Mouse (Mus musculus) kidney, embryonic 15.5 days (tissue): Measurements from ENCODE around the gene Zmiz1. TPM values are rescaled to one million over a fixed set of nuclear protein-coding genes. Genes with fewer than 3 reads are reported as not detected.

ENCODE experiments used
- ATAC-seq: fragments of 200-750 bp; cut with Nextera tagmentation; replicated peaks from 2 replicates; pipeline ENCODE4 v1.8.0; 2017; ENCODE audit warnings: moderate TSS enrichment; ENCODE audit not compliant: low FRiP score
- H3K27ac ChIP-seq: fragments of 300-500 bp; sonication (generic); 2 replicates; pipeline ENCODE4 v1.5.1; 2015; ENCODE audit warnings: mild to moderate bottlenecking, inconsistent platforms
- H3K27me3 ChIP-seq: fragments of 300-500 bp; sonication (generic); 2 replicates; pipeline ENCODE4 v1.6.1; 2015; ENCODE audit warnings: inconsistent platforms
- H3K36me3 ChIP-seq: fragments of 300-500 bp; sonication (generic); 2 replicates; pipeline ENCODE4 v1.6.1; 2015; ENCODE audit warnings: inconsistent platforms
- H3K4me1 ChIP-seq: fragments of 300-500 bp; sonication (generic); 2 replicates; pipeline ENCODE4 v1.6.1; 2015; ENCODE audit warnings: inconsistent platforms
- H3K4me2 ChIP-seq: fragments of 300-500 bp; sonication (generic); 2 replicates; pipeline ENCODE4 v1.6.1; 2015; ENCODE audit warnings: moderate library complexity, mild to moderate bottlenecking, inconsistent platforms
- H3K4me3 ChIP-seq: fragments of 300-500 bp; sonication (generic); replicated peaks from 2 replicates; pipeline ENCODE4 v1.5.1; 2015; ENCODE audit warnings: mild to moderate bottlenecking, inconsistent platforms
- H3K9ac ChIP-seq: fragments of 300-500 bp; sonication (generic); 2 replicates; pipeline ENCODE4 v1.6.1; 2015; ENCODE audit warnings: mild to moderate bottlenecking, inconsistent platforms
- H3K9me3 ChIP-seq: fragments of 300-500 bp; sonication (generic); replicated peaks from 2 replicates; pipeline ENCODE4 v1.6.1; 2016; ENCODE audit warnings: inconsistent platforms
- WGBS: fragments of 180-500 bp; shearing (Covaris S2); methylation state at CpG from one replicate; pipeline ENCODE4 v1.1.7; 2015; ENCODE audit warnings: mixed read lengths; 5-methylcytosine and 5-hydroxymethylcytosine counted together
- polyA plus RNA-seq: library from polyadenylated mRNA; unstranded; fragments of >200 nt; fragmentation: Nextera tagmentation; extraction: Ambion mirVana; gene quantifications from 2 replicates; pipeline ENCODE4 v1.2.1, GENCODE M21; 2015

Zmiz1 gene
- polyA plus RNA-seq = 41.8 and 47.3 TPM in 2 replicates

- H3K9me3 ChIP-seq = no peaks in the 10 kb centered on the region
- peak within 1 kb of the TSS; percentile 99 for H3K4me3 ChIP-seq
- under 1% methylated on average over 42 of the region's 42 CpGs for WGBS
- peak within 1 kb of the TSS; percentile 99 for H3K9ac ChIP-seq
- peak within 1 kb of the TSS; percentile 100 for H3K27ac ChIP-seq
- H3K36me3 ChIP-seq = no peaks in the 10 kb centered on the region
- H3K27me3 ChIP-seq = no peaks in the 10 kb centered on the region
- ATAC-seq = peak; percentile 35
- H3K4me1 ChIP-seq = peaks cover 73% of the 10 kb centered on the region
- peak within 1 kb of the TSS; percentile 89 for H3K4me2 ChIP-seq
These were observed at the start of gene Zmiz1 for GRCm38 (mm10) chr14:25459016-25459393. Gene Zmiz1, plus strand, starts transcription at chr14:25459185.

GRCm38 (mm10) chr14:25411848-25412527 lies 47.0 kb upstream of the Zmiz1 start:
- Histone ChIP-seq H3K27me3 (no peaks in the 10 kb centered on the region), H3K27ac (no peak overlapping the region), H3K4me2 (no peak overlapping the region), H3K4me1 (peaks cover 22% of the 10 kb centered on the region), H3K9me3 (no peaks in the 10 kb centered on the region), H3K4me3 (no peak overlapping the region), H3K36me3 (no peaks in the 10 kb centered on the region), H3K9ac (no peak overlapping the region)
- WGBS = 79% methylated on average over 9 of the region's 9 CpGs
- no peak for ATAC-seq

GRCm38 (mm10) chr14:25412811-25413210 lies 46.2 kb upstream of the Zmiz1 start:
- H3K4me2 ChIP-seq = no peak overlapping the region
- no peak overlapping the region for H3K4me3 ChIP-seq
- H3K4me1 ChIP-seq = peaks cover 17% of the 10 kb centered on the region
- H3K9me3 ChIP-seq = no peaks in the 10 kb centered on the region
- no peaks in the 10 kb centered on the region for H3K36me3 ChIP-seq
- no peaks in the 10 kb centered on the region for H3K27me3 ChIP-seq
- H3K9ac ChIP-seq = no peak overlapping the region
- 96% methylated on average over 10 of the region's 10 CpGs for WGBS
- H3K27ac ChIP-seq = no peak overlapping the region
- ATAC-seq = no peak

- Histone ChIP-seq H3K4me3 (no peak overlapping the region), H3K27ac (no peak overlapping the region), H3K4me2 (no peak overlapping the region), H3K27me3 (no peaks in the 10 kb centered on the region), H3K4me1 (peaks cover 17% of the 10 kb centered on the region), H3K36me3 (no peaks in the 10 kb centered on the region), H3K9me3 (no peaks in the 10 kb centered on the region), H3K9ac (no peak overlapping the region)
- 70% methylated on average over 3 of the region's 3 CpGs for WGBS
- no peak for ATAC-seq
These were observed 45.5 kb upstream of the Zmiz1 start for GRCm38 (mm10) chr14:25413510-25413909.

- H3K9me3 ChIP-seq = no peaks in the 10 kb centered on the region
- WGBS = 71% methylated on average over 4 of the region's 4 CpGs
- no peaks in the 10 kb centered on the region for H3K27me3 ChIP-seq
- no peak overlapping the region for H3K27ac ChIP-seq
- H3K4me1 ChIP-seq = peaks cover 17% of the 10 kb centered on the region
- H3K9ac ChIP-seq = no peak overlapping the region
- H3K36me3 ChIP-seq = no peaks in the 10 kb centered on the region
- H3K4me3 ChIP-seq = no peak overlapping the region
- no peak overlapping the region for H3K4me2 ChIP-seq
- no peak for ATAC-seq
These were observed 44.9 kb upstream of the Zmiz1 start for GRCm38 (mm10) chr14:25414115-25414514.

- Histone ChIP-seq H3K9me3 (no peaks in the 10 kb centered on the region), H3K9ac (no peak overlapping the region), H3K4me3 (no peak overlapping the region), H3K36me3 (no peaks in the 10 kb centered on the region), H3K27ac (peak overlapping the region; percentile 4; the same call in 1 of the 2 replicates), H3K27me3 (no peaks in the 10 kb centered on the region), H3K4me2 (no peak overlapping the region), H3K4me1 (peaks cover 20% of the 10 kb centered on the region)
- 66% methylated on average over 7 of the region's 7 CpGs for WGBS
- no peak for ATAC-seq
These were observed 38.8 kb upstream of the Zmiz1 start for GRCm38 (mm10) chr14:25420001-25420690.

- no peaks in the 10 kb centered on the region for H3K36me3 ChIP-seq
- H3K4me3 ChIP-seq = no peak overlapping the region
- H3K4me1 ChIP-seq = peaks cover 20% of the 10 kb centered on the region
- no peaks in the 10 kb centered on the region for H3K27me3 ChIP-seq
- no peak overlapping the region for H3K9ac ChIP-seq
- 78% methylated on average over 1 of the region's 1 CpGs for WGBS
- H3K9me3 ChIP-seq = no peaks in the 10 kb centered on the region
- no peak overlapping the region for H3K4me2 ChIP-seq
- no peak for ATAC-seq
- H3K27ac ChIP-seq = no peak overlapping the region; the same call in 1 of the 2 replicates
These were observed 38.0 kb upstream of the Zmiz1 start for GRCm38 (mm10) chr14:25420987-25421386.

GRCm38 (mm10) chr14:25421596-25422001 lies 37.4 kb upstream of the Zmiz1 start:
- ATAC-seq = 0 out of 2 replicates have a peak, but pooled peaks have one; percentile 17
- Histone ChIP-seq H3K9ac (no peak overlapping the region), H3K4me2 (no peak overlapping the region), H3K36me3 (no peaks in the 10 kb centered on the region), H3K27ac (no peak overlapping the region; the same call in 1 of the 2 replicates), H3K27me3 (no peaks in the 10 kb centered on the region), H3K4me1 (peaks cover 20% of the 10 kb centered on the region), H3K4me3 (no peak overlapping the region), H3K9me3 (no peaks in the 10 kb centered on the region)
- WGBS = 40% methylated on average over 13 of the region's 13 CpGs

GRCm38 (mm10) chr14:25422946-25423345 lies 36.0 kb upstream of the Zmiz1 start:
- WGBS = 73% methylated on average over 1 of the region's 1 CpGs
- Histone ChIP-seq H3K4me2 (no peak overlapping the region), H3K9ac (no peak overlapping the region), H3K9me3 (no peaks in the 10 kb centered on the region), H3K27ac (no peak overlapping the region), H3K4me3 (no peak overlapping the region), H3K36me3 (no peaks in the 10 kb centered on the region), H3K27me3 (no peaks in the 10 kb centered on the region), H3K4me1 (peaks cover 18% of the 10 kb centered on the region)
- no peak for ATAC-seq

- ATAC-seq = no peak
- H3K36me3 ChIP-seq = no peaks in the 10 kb centered on the region
- no peaks in the 10 kb centered on the region for H3K9me3 ChIP-seq
- no peak overlapping the region for H3K27ac ChIP-seq
- no peak overlapping the region for H3K4me2 ChIP-seq
- no peak overlapping the region for H3K9ac ChIP-seq
- H3K4me3 ChIP-seq = no peak overlapping the region
- H3K4me1 ChIP-seq = peaks cover 18% of the 10 kb centered on the region
- 60% methylated on average over 7 of the region's 7 CpGs for WGBS
- H3K27me3 ChIP-seq = no peaks in the 10 kb centered on the region
These were observed 35.1 kb upstream of the Zmiz1 start for GRCm38 (mm10) chr14:25423721-25424443.

GRCm38 (mm10) chr14:25438255-25438654 lies 20.7 kb upstream of the Zmiz1 start:
- no peaks in the 10 kb centered on the region for H3K27me3 ChIP-seq
- H3K4me1 ChIP-seq = no peaks in the 10 kb centered on the region
- no peak overlapping the region for H3K9ac ChIP-seq
- H3K27ac ChIP-seq = no peak overlapping the region
- H3K4me3 ChIP-seq = no peak overlapping the region
- no peaks in the 10 kb centered on the region for H3K9me3 ChIP-seq
- no peaks in the 10 kb centered on the region for H3K36me3 ChIP-seq
- H3K4me2 ChIP-seq = no peak overlapping the region
- no peak for ATAC-seq

GRCm38 (mm10) chr14:25440116-25440515 lies 18.9 kb upstream of the Zmiz1 start:
- no peaks in the 10 kb centered on the region for H3K4me1 ChIP-seq
- H3K36me3 ChIP-seq = no peaks in the 10 kb centered on the region
- H3K27ac ChIP-seq = no peak overlapping the region
- no peak overlapping the region for H3K4me3 ChIP-seq
- no peaks in the 10 kb centered on the region for H3K9me3 ChIP-seq
- 7% methylated on average over 1 of the region's 1 CpGs for WGBS
- no peak overlapping the region for H3K4me2 ChIP-seq
- ATAC-seq = no peak
- no peak overlapping the region for H3K9ac ChIP-seq
- H3K27me3 ChIP-seq = no peaks in the 10 kb centered on the region
